Mouse (Mus musculus): Measurements from ENCODE around the gene Fat2. TPM values are rescaled to one million over a fixed set of nuclear protein-coding genes. Genes with fewer than 3 reads are reported as not detected.

Gene Fat2
- polyA plus RNA-seq, 1 experiment from 2014 or later, result 0.05 TPM

DNA sequence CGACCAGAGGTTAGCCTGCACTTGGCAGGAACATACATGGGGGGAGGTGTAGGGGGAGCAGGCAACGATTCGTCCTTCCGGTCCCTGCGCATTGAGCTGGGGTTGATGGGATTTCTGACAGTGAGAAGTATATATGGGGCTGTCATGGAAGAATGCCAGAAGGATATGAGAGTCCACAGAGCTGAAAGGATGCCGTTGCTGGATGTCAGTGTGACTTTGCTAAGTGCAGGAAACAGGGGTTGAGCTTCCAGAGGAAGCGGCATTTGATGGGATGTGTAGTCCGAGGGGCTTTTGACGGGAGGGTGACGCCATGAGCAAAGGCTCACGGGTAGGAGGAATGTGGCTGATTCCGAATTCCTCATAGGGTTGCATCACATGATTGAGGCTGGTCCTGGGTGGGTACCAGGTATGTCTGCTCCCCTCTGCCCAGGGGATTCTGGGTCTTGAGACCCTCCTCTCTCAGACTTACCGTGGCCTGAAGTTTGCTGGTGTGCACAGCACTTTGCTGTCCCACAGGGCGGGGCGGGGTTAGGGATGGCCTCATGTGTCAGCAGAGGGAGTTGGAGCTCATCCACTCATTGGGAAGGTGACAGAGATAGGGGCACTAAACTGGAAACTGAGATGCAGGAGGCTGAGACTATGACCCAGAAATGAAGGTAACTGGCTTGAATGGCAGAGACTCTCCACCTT lies 21.9 kb upstream of the Fat2 start:
- H3K4me2 ChIP-seq (ENCODE audit: low read length), result peak overlapping the region; percentile 7; the same call in 1 of the 2 replicates
- H3K9me3 ChIP-seq (replicated peaks; ENCODE audit: low read length), result no peaks in the 10 kb centered on the region
- no peaks in the 10 kb centered on the region; the same call in 1 of the 2 replicates for H3K4me1 ChIP-seq (replicated peaks; ENCODE audit: insufficient read depth, low read length)
- 59% methylated on average over 15 of the region's 15 CpGs for WGBS
- no peak overlapping the region for H3K9ac ChIP-seq (ENCODE audit: low read depth, low read length)
- ATAC-seq (replicated peaks; ENCODE audit: low FRiP score, low read depth) (no peak), DNase-seq (ENCODE audit: low spot score) (peak; percentile 65)
- no peak overlapping the region for H3K4me3 ChIP-seq (replicated peaks; ENCODE audit: low read depth, low read length)
- H3K27ac ChIP-seq, result no peak overlapping the region
- TF ChIP-seq CTCF (IDR thresholded peaks at IDR 0.05; ENCODE audit: low read depth), result no peak
- H3K36me3 ChIP-seq (ENCODE audit: insufficient read depth, low read length), result no peaks in the 10 kb centered on the region
- no peaks in the 10 kb centered on the region for H3K27me3 ChIP-seq (ENCODE audit: insufficient read depth, low read length)

DNA sequence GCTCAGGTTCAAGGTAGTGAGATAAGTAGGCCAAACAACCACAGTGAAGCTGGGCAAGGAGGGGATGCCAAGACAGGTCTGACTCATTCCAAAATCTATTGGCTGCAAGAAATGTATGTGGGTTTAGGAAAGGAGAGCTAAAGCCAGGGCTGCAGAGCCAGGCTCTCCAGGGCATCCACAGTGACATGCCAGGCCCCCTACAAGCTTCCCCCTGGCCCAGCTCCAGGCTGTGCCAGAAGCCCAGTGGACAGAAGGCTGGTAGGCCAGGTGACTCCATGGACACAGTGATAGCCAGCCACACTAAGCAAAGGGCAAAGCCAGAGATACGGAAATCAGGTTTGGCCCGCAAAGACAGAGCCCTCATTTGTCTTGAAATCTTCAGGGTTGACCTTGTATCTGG lies 20.5 kb upstream of the Fat2 start:
- TF ChIP-seq CTCF (IDR thresholded peaks at IDR 0.05; ENCODE audit: low read depth), result no peak
- no peak overlapping the region for H3K27ac ChIP-seq
- no peaks in the 10 kb centered on the region; the same call in 1 of the 2 replicates for H3K4me1 ChIP-seq (replicated peaks; ENCODE audit: insufficient read depth, low read length)
- H3K4me2 ChIP-seq (ENCODE audit: low read length), result no peak overlapping the region
- no peak for ATAC-seq (replicated peaks; ENCODE audit: low FRiP score, low read depth)
- no peak overlapping the region for H3K9ac ChIP-seq (ENCODE audit: low read depth, low read length)
- no peaks in the 10 kb centered on the region for H3K9me3 ChIP-seq (replicated peaks; ENCODE audit: low read length)
- WGBS, result 94% methylated on average over 2 of the region's 2 CpGs
- no peak for DNase-seq (ENCODE audit: low spot score)
- no peaks in the 10 kb centered on the region for H3K27me3 ChIP-seq (ENCODE audit: insufficient read depth, low read length)
- H3K4me3 ChIP-seq (replicated peaks; ENCODE audit: low read depth, low read length), result no peak overlapping the region
- no peaks in the 10 kb centered on the region for H3K36me3 ChIP-seq (ENCODE audit: insufficient read depth, low read length)

DNA sequence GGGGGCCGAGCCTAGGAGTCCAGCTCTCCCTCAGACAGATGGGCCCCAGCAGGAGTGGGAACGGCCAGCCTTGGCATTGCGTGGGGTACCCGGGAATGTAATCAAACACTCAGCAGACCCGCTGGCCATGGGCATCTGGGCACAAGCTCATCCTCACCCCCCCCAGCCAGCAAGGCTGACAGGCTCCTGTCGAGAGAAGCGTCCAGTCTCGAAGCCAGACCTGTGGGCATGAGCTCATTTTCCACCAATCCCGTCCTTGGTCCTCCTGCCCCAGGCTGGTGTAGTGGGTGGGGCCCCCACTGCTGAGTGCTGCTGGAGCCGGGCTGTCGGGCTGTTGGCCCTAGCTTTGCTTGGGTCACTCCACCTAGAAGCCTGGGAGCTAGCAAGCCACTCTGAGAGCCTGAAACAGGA lies 5.6 kb upstream of the Fat2 start:
- H3K36me3 ChIP-seq (ENCODE audit: insufficient read depth, low read length), result no peaks in the 10 kb centered on the region
- H3K4me3 ChIP-seq (replicated peaks; ENCODE audit: low read depth, low read length), result no peak overlapping the region
- no peaks in the 10 kb centered on the region for H3K9me3 ChIP-seq (replicated peaks; ENCODE audit: low read length)
- H3K4me2 ChIP-seq (ENCODE audit: low read length), result no peak overlapping the region
- no peak for TF ChIP-seq CTCF (IDR thresholded peaks at IDR 0.05; ENCODE audit: low read depth)
- no peaks in the 10 kb centered on the region for H3K27me3 ChIP-seq (ENCODE audit: insufficient read depth, low read length)
- no peak overlapping the region for H3K27ac ChIP-seq
- 0 out of 2 replicates have a peak, but pooled peaks cover 2% of the 10 kb centered on the region for H3K4me1 ChIP-seq (replicated peaks; ENCODE audit: insufficient read depth, low read length)
- peak; percentile 68 for ATAC-seq (replicated peaks; ENCODE audit: low FRiP score, low read depth)
- WGBS, result 44% methylated on average over 11 of the region's 11 CpGs
- no peak overlapping the region for H3K9ac ChIP-seq (ENCODE audit: low read depth, low read length)
- no peak for DNase-seq (ENCODE audit: low spot score)

DNA sequence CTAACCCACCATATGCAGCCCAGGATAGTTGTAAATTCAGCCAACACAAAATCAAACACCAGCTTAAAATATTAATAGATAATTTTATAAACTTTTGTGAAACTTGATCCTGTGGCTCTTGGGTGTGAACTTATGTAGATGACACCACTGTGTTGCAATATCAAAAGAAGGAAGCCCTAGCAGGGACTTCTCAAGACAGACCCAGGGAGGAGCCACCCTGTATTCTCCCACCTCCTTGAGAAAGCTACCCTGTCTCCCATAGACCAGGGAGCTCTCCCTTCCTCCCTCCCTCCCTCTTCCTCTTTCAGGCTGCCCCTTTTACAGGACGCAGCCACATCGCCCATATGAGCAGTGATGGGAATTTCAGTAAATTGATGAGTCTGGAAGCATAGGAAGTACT lies 4.4 kb upstream of the Fat2 start:
- TF ChIP-seq CTCF (IDR thresholded peaks at IDR 0.05; ENCODE audit: low read depth), result no peak
- 88% methylated on average over 2 of the region's 2 CpGs for WGBS
- Histone ChIP-seq H3K4me3 (replicated peaks; ENCODE audit: low read depth, low read length) (no peak overlapping the region), H3K9me3 (replicated peaks; ENCODE audit: low read length) (no peaks in the 10 kb centered on the region), H3K4me1 (replicated peaks; ENCODE audit: insufficient read depth, low read length) (0 out of 2 replicates have a peak, but pooled peaks cover 2% of the 10 kb centered on the region), H3K9ac (ENCODE audit: low read depth, low read length) (no peak overlapping the region), H3K27ac (no peak overlapping the region), H3K27me3 (ENCODE audit: insufficient read depth, low read length) (no peaks in the 10 kb centered on the region), H3K4me2 (ENCODE audit: low read length) (no peak overlapping the region), H3K36me3 (ENCODE audit: insufficient read depth, low read length) (no peaks in the 10 kb centered on the region)
- no peak for DNase-seq (ENCODE audit: low spot score)
- no peak for ATAC-seq (replicated peaks; ENCODE audit: low FRiP score, low read depth)

DNA sequence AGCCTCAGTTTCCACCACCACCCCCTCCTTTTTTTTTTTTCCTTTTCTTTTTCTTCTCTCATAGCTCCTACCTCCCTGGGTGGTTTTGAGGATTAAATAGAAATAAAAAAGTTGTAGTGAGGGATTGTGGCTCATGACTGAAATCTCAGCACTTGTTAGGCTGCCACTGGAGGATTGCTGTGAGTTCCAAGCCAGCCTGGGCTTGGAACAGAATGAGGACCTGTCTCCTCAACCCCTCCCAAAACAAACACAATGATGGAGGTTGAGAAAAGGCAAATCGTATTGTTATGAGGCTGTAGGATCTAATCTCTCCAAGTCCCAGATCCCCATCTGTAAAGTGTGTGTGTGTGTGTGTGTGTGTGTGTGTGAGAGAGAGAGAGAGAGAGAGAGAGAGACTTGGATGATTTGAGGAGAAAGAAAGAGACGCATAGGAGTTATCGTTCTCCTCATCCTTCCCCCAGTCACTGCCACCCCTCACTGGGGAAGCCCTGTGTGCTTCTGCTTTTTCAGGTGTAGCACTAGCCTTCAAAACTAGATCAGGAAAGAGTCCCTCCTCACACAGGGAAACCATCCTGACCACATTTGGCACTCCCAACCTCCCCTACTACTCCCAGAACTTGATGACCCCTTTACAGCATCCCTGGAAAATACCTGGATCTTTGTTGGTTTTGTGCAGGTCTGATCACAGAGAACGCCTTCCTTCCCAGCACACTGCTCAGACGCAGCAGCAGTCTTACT lies 837 bp upstream of the Fat2 start:
- no peaks in the 10 kb centered on the region for H3K36me3 ChIP-seq (ENCODE audit: insufficient read depth, low read length)
- WGBS, result 80% methylated on average over 5 of the region's 5 CpGs

DNA sequence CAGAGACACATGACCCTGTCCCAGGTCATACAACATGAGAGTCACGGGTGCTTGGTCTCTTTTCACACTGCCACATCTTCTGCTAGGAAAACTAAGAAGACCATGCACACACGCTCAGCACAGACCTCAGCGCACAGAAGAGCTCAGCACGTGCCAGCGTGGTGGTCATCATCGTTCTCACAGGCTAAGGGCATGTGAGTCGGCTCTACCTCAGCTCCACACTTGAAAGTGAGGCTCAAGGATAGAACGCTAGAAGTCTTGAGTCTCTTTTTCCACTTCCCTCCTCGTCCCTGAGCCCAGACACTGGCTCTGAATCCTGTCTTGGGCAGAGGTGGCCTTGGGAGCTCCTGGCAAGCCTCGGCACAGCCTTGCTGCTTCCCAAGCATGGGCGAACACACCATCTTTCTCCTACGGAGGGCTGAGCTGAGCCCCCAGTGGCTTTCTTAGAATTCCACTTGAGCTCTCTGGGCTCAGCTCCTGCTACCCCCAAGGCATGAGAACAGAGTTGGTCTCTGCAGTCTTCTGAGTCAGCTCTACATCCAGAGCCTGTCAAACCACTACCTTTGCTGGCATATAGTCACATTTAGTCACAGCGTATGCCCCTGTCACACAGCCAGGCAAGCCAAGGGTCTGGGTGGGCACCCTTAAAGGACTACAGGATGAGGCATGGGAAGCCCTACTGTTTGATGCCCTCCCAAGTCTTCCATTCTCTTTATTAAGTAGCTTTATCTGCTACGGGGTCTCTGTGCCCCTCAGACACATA lies 869 bp downstream of the Fat2 start:
- no peak overlapping the region for H3K9ac ChIP-seq (ENCODE audit: low read depth, low read length)
- no peak for TF ChIP-seq CTCF (IDR thresholded peaks at IDR 0.05; ENCODE audit: low read depth)
- H3K9me3 ChIP-seq (replicated peaks; ENCODE audit: low read length), result no peaks in the 10 kb centered on the region
- no peak overlapping the region for H3K27ac ChIP-seq
- no peaks in the 10 kb centered on the region for H3K36me3 ChIP-seq (ENCODE audit: insufficient read depth, low read length)
- no peaks in the 10 kb centered on the region for H3K27me3 ChIP-seq (ENCODE audit: insufficient read depth, low read length)
- no peak overlapping the region for H3K4me2 ChIP-seq (ENCODE audit: low read length)
- H3K4me1 ChIP-seq (replicated peaks; ENCODE audit: insufficient read depth, low read length), result no peaks in the 10 kb centered on the region
- DNase-seq (ENCODE audit: low spot score) (no peak), ATAC-seq (replicated peaks; ENCODE audit: low FRiP score, low read depth) (no peak)
- H3K4me3 ChIP-seq (replicated peaks; ENCODE audit: low read depth, low read length), result no peak overlapping the region
- 85% methylated on average over 14 of the region's 14 CpGs for WGBS

More for the DNA sequence above, 837 bp upstream of the Fat2 start:
- no peaks in the 10 kb centered on the region for H3K9me3 ChIP-seq (replicated peaks; ENCODE audit: low read length)
- H3K27me3 ChIP-seq (ENCODE audit: insufficient read depth, low read length), result no peaks in the 10 kb centered on the region
- no peak overlapping the region for H3K9ac ChIP-seq (ENCODE audit: low read depth, low read length)
- ATAC-seq (replicated peaks; ENCODE audit: low FRiP score, low read depth), result no peak
- H3K27ac ChIP-seq, result no peak overlapping the region
- H3K4me1 ChIP-seq (replicated peaks; ENCODE audit: insufficient read depth, low read length), result 0 out of 2 replicates have a peak, but pooled peaks cover 2% of the 10 kb centered on the region
- no peak for TF ChIP-seq CTCF (IDR thresholded peaks at IDR 0.05; ENCODE audit: low read depth)
- no peak for DNase-seq (ENCODE audit: low spot score)
- H3K4me2 ChIP-seq (ENCODE audit: low read length), result no peak overlapping the region
- no peak overlapping the region for H3K4me3 ChIP-seq (replicated peaks; ENCODE audit: low read depth, low read length)
